Mouse (Mus musculus) neural tube, embryonic 11.5 days (tissue): Measurements from ENCODE around the gene Nynrin. TPM values are rescaled to one million over a fixed set of nuclear protein-coding genes. Genes with fewer than 3 reads are reported as not detected.

ENCODE experiments used
- ATAC-seq: fragments of 200-750 bp; cut with Nextera tagmentation; 2 replicates; pipeline ENCODE4 v1.8.0; 2017; ENCODE audit warnings: moderate number of reproducible peaks, mild to moderate bottlenecking, moderate TSS enrichment, moderate library complexity; ENCODE audit not compliant: insufficient read depth, low FRiP score, low TSS enrichment
- DNase-seq: peaks from one replicate; pipeline ENCODE4 v3.0.0-alpha.2; 2015; ENCODE audit warnings: low spot score
- H3K27ac ChIP-seq: fragments of 300-500 bp; sonication (generic); 2 replicates; pipeline ENCODE4 v1.5.1; 2014; ENCODE audit warnings: low read depth, mild to moderate bottlenecking, low read length
- H3K27me3 ChIP-seq: fragments of 300-500 bp; sonication (generic); 2 replicates; pipeline ENCODE4 v1.6.1; 2014; ENCODE audit warnings: mild to moderate bottlenecking, low read length, mixed read lengths; ENCODE audit not compliant: control insufficient read depth, insufficient read depth
- H3K36me3 ChIP-seq: fragments of 300-500 bp; sonication (generic); 2 replicates; pipeline ENCODE4 v1.6.1; 2014; ENCODE audit warnings: mild to moderate bottlenecking, low read length, moderate library complexity, mixed read lengths; ENCODE audit not compliant: control insufficient read depth, insufficient read depth
- H3K4me1 ChIP-seq: fragments of 300-500 bp; sonication (generic); 2 replicates; pipeline ENCODE4 v1.6.1; 2014; ENCODE audit warnings: low read length, mixed read lengths; ENCODE audit not compliant: control insufficient read depth, insufficient read depth
- H3K4me2 ChIP-seq: fragments of 300-500 bp; sonication (generic); 2 replicates; pipeline ENCODE4 v1.6.1; 2014; ENCODE audit warnings: low read depth, mild to moderate bottlenecking, moderate library complexity
- H3K4me3 ChIP-seq: fragments of 300-500 bp; sonication (generic); 2 replicates; pipeline ENCODE4 v1.5.1; 2014; ENCODE audit warnings: low read depth, low read length
- H3K9ac ChIP-seq: fragments of 300-500 bp; sonication (generic); 2 replicates; pipeline ENCODE4 v1.6.1; 2014; ENCODE audit warnings: mild to moderate bottlenecking, low read length
- H3K9me3 ChIP-seq: fragments of 300-500 bp; sonication (generic); 2 replicates; pipeline ENCODE4 v1.6.1; 2016; ENCODE audit warnings: low read length; ENCODE audit not compliant: control insufficient read depth
- WGBS: fragments of 180-500 bp; shearing (Covaris S2); extraction: QIAGEN DNeasy Blood & Tissue Kit; methylation state at CpG from one replicate; pipeline ENCODE4 v1.1.7; 2014; 5-methylcytosine and 5-hydroxymethylcytosine counted together
- polyA plus RNA-seq: library from polyadenylated mRNA; unstranded; fragments of >200 nt; fragmentation: Nextera tagmentation; extraction: Ambion mirVana; gene quantifications from 2 replicates; pipeline ENCODE4 v1.2.1, GENCODE M21; 2014

Gene Nynrin
- polyA plus RNA-seq, 1 experiment from 2014 or later, result 15.1 TPM

DNA sequence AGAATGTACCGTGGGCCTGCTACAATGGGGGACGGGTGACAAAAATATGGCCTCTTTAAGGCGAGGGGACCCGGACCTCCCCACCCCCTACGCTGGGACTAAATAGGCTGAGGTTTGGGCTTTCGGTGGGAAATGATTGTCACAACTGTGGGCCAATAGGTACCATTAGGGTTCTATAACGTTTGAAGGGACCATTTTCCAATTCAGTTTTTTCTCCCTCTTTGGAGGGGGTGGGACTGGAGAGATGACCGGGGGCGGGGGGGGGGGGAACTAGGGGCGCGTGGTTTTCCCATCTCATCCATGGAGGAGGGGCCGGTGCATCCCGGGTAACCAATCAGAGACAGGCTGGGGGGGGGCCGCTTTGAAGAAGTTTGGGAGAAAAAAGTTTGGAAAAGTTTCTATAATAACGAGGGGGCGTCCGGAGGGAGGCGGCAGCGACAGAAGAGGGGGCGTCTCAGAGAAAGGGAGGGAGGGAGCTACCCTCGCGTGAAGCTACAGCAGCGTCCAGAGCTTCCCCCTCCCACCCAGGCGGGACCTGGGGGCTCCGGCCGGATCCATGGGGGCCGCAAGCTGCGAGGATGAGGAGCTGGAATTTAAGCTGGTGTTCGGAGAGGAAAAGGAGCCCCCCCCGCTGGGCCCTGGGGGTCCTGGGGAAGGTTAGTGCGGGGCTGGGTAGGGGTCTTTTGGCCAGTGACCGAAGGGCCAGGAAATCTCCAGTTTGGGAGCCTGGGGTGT lies 29.2 kb upstream of the Nynrin start:
- Histone ChIP-seq H3K27me3 (peaks cover 4% of the 10 kb centered on the region), H3K4me1 (peaks cover 7% of the 10 kb centered on the region), H3K9ac (peak overlapping the region; percentile 67), H3K27ac (peak overlapping the region; percentile 83), H3K36me3 (no peaks in the 10 kb centered on the region), H3K9me3 (no peaks in the 10 kb centered on the region), H3K4me3 (peak overlapping the region; percentile 54), H3K4me2 (peak overlapping the region; percentile 81)
- no peak for ATAC-seq
- under 1% methylated on average over 29 of the region's 32 CpGs for WGBS
- DNase-seq, result peak; percentile 65

DNA sequence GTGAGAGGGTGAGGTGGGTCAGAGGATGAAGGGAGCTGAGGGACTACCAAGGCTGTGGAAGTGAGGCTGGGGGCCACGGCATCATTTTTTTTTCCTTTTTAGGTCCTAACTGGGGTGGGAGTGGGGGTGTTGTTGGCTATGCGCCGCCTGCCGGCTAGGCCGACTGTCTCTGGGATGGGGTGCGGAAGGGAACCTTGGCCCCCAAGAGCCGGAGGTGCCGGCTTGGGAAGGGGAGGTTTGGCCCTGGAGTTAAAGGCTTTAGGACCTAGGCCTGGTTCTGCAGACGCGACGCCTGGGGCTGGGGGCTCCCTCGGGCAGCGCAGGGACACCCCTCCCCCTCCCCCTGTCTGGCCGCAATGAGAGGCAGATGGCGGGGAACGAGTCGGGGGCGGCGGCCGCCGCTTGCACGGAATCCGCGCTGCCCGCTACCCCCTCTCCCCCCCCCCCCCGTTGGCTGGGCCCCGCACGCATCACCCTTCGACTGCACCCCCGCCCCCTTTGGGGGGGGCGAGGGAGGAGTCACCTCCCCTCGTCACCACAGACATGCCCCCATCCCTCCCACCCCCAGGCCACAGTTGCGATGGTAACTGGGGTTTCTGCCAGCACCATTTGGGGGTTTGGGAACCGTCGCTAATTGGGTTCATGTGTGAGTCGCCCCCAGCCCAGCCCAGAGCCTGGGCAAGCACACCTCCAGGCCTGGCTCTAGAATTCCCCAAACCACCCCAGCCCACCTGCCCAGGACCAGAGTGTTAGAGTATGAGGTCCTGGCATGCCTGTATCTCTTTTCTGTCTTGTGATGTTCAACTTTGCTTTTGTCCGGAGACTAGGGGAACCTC lies 28.4 kb upstream of the Nynrin start:
- Histone ChIP-seq H3K27me3 (peaks cover 4% of the 10 kb centered on the region), H3K9ac (peak overlapping the region; percentile 67), H3K4me3 (peak overlapping the region; percentile 54), H3K27ac (peak overlapping the region; percentile 83), H3K9me3 (no peaks in the 10 kb centered on the region), H3K4me1 (peaks cover 7% of the 10 kb centered on the region), H3K36me3 (no peaks in the 10 kb centered on the region; the same call in 1 of the 2 replicates), H3K4me2 (peak overlapping the region; percentile 81)
- peak; percentile 70 for DNase-seq
- ATAC-seq, result no peak
- WGBS, result 1% methylated on average over 22 of the region's 37 CpGs

DNA sequence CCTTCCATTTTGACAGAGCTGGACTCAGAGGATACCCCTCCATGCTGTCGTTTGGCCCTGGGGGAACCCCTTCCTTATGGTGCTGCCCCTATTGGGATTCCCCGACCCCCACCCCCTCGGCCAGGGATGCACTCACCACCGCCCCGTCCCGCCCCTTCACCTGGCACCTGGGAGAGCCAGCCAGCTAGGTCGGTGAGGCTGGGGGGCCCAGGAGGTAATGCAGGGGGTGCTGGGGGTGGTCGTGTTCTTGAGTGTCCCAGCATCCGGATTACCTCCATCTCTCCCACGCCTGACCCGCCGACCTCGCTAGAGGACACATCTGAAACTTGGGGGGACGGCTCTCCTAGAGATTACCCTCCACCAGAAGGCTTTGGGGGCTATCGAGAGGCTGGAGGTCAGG lies 27.7 kb upstream of the Nynrin start:
- H3K4me3 ChIP-seq, result peak overlapping the region; percentile 54
- peak overlapping the region; percentile 81 for H3K4me2 ChIP-seq
- H3K4me1 ChIP-seq, result peaks cover 7% of the 10 kb centered on the region
- H3K9me3 ChIP-seq, result no peaks in the 10 kb centered on the region
- no peak for ATAC-seq
- no peak for DNase-seq
- 0 out of 2 replicates have a peak overlapping the region, but pooled peaks have one; percentile 11 for H3K27ac ChIP-seq
- H3K9ac ChIP-seq, result peak overlapping the region; percentile 27
- no peaks in the 10 kb centered on the region; the same call in 1 of the 2 replicates for H3K36me3 ChIP-seq
- WGBS, result 1% methylated on average over 15 of the region's 15 CpGs
- H3K27me3 ChIP-seq, result peaks cover 4% of the 10 kb centered on the region

DNA sequence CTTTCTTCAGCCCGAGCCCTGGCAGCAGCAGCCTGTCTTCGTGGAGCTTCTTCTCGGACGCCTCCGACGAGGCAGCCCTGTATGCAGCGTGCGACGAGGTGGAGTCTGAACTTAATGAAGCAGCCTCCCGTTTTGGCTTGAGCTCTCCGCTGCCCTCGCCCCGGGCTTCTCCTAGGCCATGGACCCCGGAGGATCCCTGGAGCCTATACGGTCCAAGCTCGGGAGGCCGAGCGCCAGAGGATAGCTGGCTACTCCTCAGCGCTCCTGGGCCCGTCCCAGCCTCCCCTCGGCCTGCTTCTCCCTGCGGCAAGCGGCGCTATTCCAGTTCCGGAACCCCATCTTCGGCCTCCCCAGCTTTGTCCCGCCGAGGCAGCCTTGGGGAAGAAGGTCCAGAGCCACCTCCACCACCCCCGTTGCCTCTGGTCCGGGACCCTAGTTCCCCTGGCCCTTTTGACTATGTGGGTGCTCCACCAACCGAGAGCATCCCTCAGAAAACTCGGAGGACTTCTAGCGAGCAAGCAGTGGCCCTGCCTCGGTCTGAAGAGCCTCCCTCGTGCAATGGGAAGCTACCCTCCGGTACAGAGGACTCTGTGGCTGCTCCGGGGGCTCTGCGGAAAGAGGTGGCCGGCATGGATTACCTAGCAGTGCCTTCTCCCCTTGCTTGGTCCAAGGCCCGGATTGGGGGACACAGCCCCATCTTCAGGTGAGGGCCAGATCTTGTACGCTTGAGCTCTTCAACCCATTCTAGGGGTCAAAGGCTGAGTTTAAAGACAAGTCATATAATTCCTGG lies 27.1 kb upstream of the Nynrin start:
- H3K27ac ChIP-seq, result no peak overlapping the region
- H3K9ac ChIP-seq, result peak overlapping the region; percentile 27
- H3K4me1 ChIP-seq, result peaks cover 7% of the 10 kb centered on the region
- H3K4me2 ChIP-seq, result peak overlapping the region; percentile 81
- ATAC-seq (no peak), DNase-seq (peak; percentile 27)
- H3K9me3 ChIP-seq, result no peaks in the 10 kb centered on the region
- peak overlapping the region; percentile 54 for H3K4me3 ChIP-seq
- WGBS, result 7% methylated on average over 41 of the region's 41 CpGs
- no peaks in the 10 kb centered on the region; the same call in 1 of the 2 replicates for H3K36me3 ChIP-seq
- H3K27me3 ChIP-seq, result peaks cover 4% of the 10 kb centered on the region

DNA sequence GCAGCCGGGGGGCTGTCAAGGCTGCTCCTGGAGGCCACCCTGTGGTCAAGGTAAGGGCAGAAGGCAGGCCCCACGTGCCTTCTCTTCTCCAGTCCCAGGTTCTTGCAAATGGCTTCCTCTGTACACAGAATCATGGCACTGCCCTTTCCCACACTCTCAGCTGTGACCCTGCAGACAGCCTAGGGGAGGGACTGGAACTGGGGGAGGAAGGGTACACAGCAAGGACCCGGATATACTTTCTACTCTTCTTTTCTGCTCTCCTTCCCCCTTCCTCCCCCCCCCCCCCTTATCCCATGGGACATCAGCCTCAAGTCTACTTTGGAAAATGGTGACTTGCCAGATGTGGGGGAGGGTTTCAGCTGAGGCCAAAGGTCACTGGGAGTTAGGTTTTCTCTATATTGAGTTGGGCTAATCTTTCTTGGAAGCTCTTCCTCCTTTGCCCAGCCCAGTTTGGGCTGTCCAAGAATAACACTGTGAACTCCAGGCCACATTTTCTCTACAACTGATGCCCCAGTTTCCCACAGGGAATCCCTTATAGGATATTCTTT lies 25.0 kb upstream of the Nynrin start:
- H3K4me3 ChIP-seq, result no peak overlapping the region
- no peak overlapping the region for H3K4me2 ChIP-seq
- no peak for ATAC-seq
- no peaks in the 10 kb centered on the region for H3K9me3 ChIP-seq
- no peaks in the 10 kb centered on the region; the same call in 1 of the 2 replicates for H3K36me3 ChIP-seq
- no peak overlapping the region for H3K27ac ChIP-seq
- H3K9ac ChIP-seq, result no peak overlapping the region
- DNase-seq, result no peak
- H3K4me1 ChIP-seq, result peaks cover 7% of the 10 kb centered on the region
- 44% methylated on average over 3 of the region's 3 CpGs for WGBS
- H3K27me3 ChIP-seq, result peaks cover 4% of the 10 kb centered on the region

DNA sequence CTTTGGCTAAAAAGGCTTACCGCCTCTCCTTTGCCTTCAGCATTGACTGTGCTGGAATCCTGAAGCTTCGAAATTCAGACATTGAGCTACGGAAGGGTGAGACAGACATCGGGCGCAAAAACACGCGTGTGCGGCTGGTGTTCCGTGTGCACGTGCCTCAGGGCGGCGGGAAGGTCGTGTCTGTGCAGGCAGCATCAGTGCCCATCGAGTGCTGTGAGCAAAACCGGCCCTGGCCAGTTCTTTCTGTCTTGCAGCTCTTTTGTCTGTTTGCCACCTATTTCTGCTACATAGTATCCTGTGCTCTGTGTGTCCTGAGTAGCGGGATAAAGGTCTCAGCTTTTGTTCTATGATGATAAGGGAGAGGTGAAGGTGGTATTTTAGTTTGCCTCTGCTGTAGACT lies 24.0 kb upstream of the Nynrin start:
- no peak for ATAC-seq
- no peak overlapping the region for H3K4me2 ChIP-seq
- H3K4me1 ChIP-seq, result peaks cover 2% of the 10 kb centered on the region
- WGBS, result 95% methylated on average over 16 of the region's 16 CpGs
- H3K9me3 ChIP-seq, result no peaks in the 10 kb centered on the region
- no peak overlapping the region for H3K4me3 ChIP-seq
- DNase-seq, result no peak
- H3K27ac ChIP-seq, result no peak overlapping the region
- H3K36me3 ChIP-seq, result no peaks in the 10 kb centered on the region; the same call in 1 of the 2 replicates
- peaks cover 4% of the 10 kb centered on the region for H3K27me3 ChIP-seq
- no peak overlapping the region for H3K9ac ChIP-seq

DNA sequence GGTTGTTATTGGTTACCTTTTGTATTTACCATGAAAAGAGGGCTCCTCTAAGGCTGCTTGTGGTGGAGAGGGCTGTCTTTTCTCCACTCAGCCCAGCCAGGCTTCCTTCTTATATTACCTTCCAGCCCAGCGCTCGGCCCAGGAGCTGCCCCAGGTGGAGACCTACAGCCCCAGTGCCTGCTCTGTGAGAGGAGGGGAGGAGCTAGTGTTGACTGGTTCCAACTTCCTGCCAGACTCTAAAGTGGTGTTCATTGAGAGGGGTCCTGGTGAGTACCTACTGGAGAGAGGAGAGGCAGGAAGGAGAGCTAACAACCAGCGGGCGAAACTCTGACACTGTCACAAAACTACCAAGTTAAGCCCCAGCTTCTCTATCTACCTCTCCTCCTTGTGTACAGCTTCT lies 23.5 kb upstream of the Nynrin start:
- 82% methylated on average over 4 of the region's 4 CpGs for WGBS
- H3K9me3 ChIP-seq, result no peaks in the 10 kb centered on the region
- H3K4me1 ChIP-seq, result no peaks in the 10 kb centered on the region
- no peak overlapping the region for H3K4me2 ChIP-seq
- no peak overlapping the region for H3K4me3 ChIP-seq
- no peak for DNase-seq
- ATAC-seq, result no peak
- H3K36me3 ChIP-seq, result no peaks in the 10 kb centered on the region; the same call in 1 of the 2 replicates
- H3K9ac ChIP-seq, result no peak overlapping the region
- peaks cover 4% of the 10 kb centered on the region for H3K27me3 ChIP-seq
- H3K27ac ChIP-seq, result no peak overlapping the region

DNA sequence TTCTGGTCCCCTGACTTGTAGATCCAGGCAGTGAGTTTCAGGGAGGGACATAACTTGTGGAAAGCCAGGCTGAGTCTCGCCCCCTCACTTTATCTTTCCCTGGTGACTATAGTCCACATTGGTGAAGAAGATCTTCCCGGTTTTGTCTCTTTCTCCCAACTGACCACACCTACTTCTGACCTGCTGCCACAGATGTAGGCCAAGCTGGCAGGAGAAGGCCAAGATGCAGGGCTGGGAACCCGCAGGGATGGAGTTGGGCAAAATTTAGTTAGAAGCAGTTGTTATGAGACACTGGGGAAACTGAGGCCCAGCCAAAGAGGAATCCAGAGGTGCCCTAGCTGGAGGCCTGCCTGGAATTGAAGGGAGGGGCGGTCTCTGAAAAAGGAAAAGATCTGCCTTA lies 20.7 kb upstream of the Nynrin start:
- H3K36me3 ChIP-seq, result no peaks in the 10 kb centered on the region; the same call in 1 of the 2 replicates
- no peak for DNase-seq

More for the DNA sequence above, 20.7 kb upstream of the Nynrin start:
- Histone ChIP-seq H3K4me3 (no peak overlapping the region), H3K27ac (no peak overlapping the region), H3K27me3 (no peaks in the 10 kb centered on the region), H3K9me3 (no peaks in the 10 kb centered on the region), H3K9ac (no peak overlapping the region), H3K4me2 (no peak overlapping the region), H3K4me1 (no peaks in the 10 kb centered on the region)
- 85% methylated on average over 4 of the region's 4 CpGs for WGBS
- no peak for ATAC-seq
